Mouse (Mus musculus) mature B cell (primary cell): ENCODE measurements around the gene B4galnt2.
"Not testable (repeated sequence)": the region's sequence is repeated elsewhere in the genome, so short reads cannot be mapped to it uniquely, and the experiment has no call there.

Experiments used
- in situ Hi-C: fragments of 300-500 bp; cut with MboI; formaldehyde crosslinking; loops from 2 replicates; pipeline ENCODE4 v1.14.3; 2019

The B4galnt2 gene

GRCm38 (mm10) chr11:95914571-95914991 lies at the start of gene B4galnt2:
B4galnt2 (minus strand) TSS chr11:95914891.
- in situ Hi-C loops: no loop called here

- in situ Hi-C loops: no loop called here
Observed at GRCm38 (mm10) chr11:95963304-95963703, 48.6 kb upstream of the B4galnt2 start.

GRCm38 (mm10) chr11:95959152-95959551 lies 44.5 kb upstream of the B4galnt2 start:
- in situ Hi-C loops: no loop called here

- in situ Hi-C loops: no loop called here
Observed at GRCm38 (mm10) chr11:95958251-95958650, 43.6 kb upstream of the B4galnt2 start.

GRCm38 (mm10) chr11:95957407-95957806 lies 42.7 kb upstream of the B4galnt2 start:
- in situ Hi-C loops: no loop called here

- in situ Hi-C loops: no loop called here
Observed at GRCm38 (mm10) chr11:95953313-95953712, 38.6 kb upstream of the B4galnt2 start.

GRCm38 (mm10) chr11:95945838-95946472 lies 31.3 kb upstream of the B4galnt2 start:
- in situ Hi-C loops: no loop called here

GRCm38 (mm10) chr11:95939828-95940507 lies 25.3 kb upstream of the B4galnt2 start:
- in situ Hi-C loops: no loop called here

GRCm38 (mm10) chr11:95936409-95936808 lies 21.7 kb upstream of the B4galnt2 start:
- in situ Hi-C loops: no loop called here

- in situ Hi-C loops: not testable (repeated sequence)
Observed at GRCm38 (mm10) chr11:95932168-95932567, 17.5 kb upstream of the B4galnt2 start.

- in situ Hi-C loops: no loop called here
Observed at GRCm38 (mm10) chr11:95926398-95926797, 11.7 kb upstream of the B4galnt2 start.

- in situ Hi-C loops: no loop called here
Observed at GRCm38 (mm10) chr11:95925976-95926375, 11.3 kb upstream of the B4galnt2 start.

GRCm38 (mm10) chr11:95924215-95924614 lies 9.5 kb upstream of the B4galnt2 start:
- in situ Hi-C loops: no loop called here

- in situ Hi-C loops: not testable (repeated sequence)
Observed at GRCm38 (mm10) chr11:95923477-95923876, 8.8 kb upstream of the B4galnt2 start.

- in situ Hi-C loops: no loop called here
Observed at GRCm38 (mm10) chr11:95921991-95922621, 7.4 kb upstream of the B4galnt2 start.

GRCm38 (mm10) chr11:95916426-95916825 lies 1.7 kb upstream of the B4galnt2 start:
- in situ Hi-C loops: no loop called here

GRCm38 (mm10) chr11:95915006-95915710 lies 467 bp upstream of the B4galnt2 start:
- in situ Hi-C loops: no loop called here

- in situ Hi-C loops: no loop called here
Observed at GRCm38 (mm10) chr11:95913959-95914566, 628 bp downstream of the B4galnt2 start.

GRCm38 (mm10) chr11:95911579-95911978 lies 3.1 kb downstream of the B4galnt2 start:
- in situ Hi-C loops: no loop called here

GRCm38 (mm10) chr11:95907805-95908524 lies 6.7 kb downstream of the B4galnt2 start:
- in situ Hi-C loops: no loop called here

GRCm38 (mm10) chr11:95904290-95904689 lies 10.4 kb downstream of the B4galnt2 start:
- in situ Hi-C loops: no loop called here
